Mouse (Mus musculus): Measurements from ENCODE around the gene Ndufa4.
"Not testable (repeated sequence)": the region's sequence is repeated elsewhere in the genome, so short reads cannot be mapped to it uniquely, and the experiment has no call there.

Gene Ndufa4

GRCm38 (mm10) chr6:11907269-11908032, at the start of gene Ndufa4, which contains the start of gene Phf14:
Gene Ndufa4, minus strand, starts transcription at chr6:11907497.
Gene Phf14, plus strand, starts transcription at chr6:11907809.
- peak; percentile 94 for DNase-seq

DNA sequence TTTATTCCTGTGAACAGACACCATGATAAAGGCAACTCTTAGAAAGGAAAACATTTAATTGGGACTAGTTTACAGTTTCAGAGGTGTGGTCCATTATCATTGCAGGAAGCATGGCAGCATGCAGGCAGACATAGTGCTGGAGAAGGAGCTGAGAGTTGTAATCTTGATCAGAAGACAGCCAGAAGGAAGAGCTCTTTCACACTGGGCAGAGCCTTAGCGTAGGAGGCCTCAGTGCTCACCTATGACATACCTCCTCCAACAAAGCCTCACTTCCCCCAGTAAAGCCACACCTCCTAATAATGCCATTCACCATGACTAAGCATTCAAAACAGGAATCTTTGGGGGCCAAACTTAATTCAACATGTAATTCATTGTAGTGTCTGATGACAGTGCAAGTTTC, 40.8 kb upstream of the Ndufa4 start:
- no peak for DNase-seq

- DNase-seq: no peak
Observed at GRCm38 (mm10) chr6:11942089-11942488, 34.8 kb upstream of the Ndufa4 start.

DNA sequence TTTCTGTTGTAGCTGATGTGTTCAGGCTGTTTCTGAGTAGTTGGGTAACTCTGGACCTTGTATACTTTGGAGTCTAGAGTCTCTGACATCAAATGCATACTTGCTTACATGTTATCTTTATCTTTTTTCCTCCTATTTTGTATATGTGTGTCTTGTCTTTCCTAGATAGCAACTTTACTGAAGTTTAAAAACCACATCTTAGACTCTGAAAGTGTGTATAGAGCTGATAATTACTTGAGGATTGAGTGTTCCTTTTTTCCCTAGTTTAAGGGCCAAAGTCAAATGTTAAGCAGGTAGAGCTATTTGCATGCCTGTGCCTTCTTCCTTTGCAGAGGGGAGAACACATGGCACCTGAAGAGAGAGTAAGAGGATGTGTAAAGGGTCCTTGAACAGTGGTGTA, 33.6 kb upstream of the Ndufa4 start:
- no peak for DNase-seq

DNA sequence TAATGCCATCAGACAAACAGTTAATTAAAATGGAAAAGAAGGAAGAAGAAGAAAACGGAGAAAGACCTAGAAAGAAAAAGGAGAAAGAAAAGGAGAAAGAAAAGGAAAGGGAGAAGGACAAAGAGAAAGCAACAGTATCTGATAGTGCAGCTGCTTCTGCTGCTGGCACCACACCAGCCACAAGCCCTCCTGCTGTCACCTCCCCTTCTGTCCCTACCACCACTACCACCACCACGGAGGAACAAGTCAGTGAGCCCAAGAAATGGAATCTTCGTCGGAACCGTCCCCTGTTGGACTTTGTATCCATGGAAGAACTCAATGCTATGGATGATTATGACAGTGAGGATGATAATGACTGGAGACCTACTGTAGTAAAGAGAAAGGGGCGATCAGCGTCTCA, 26.1 kb upstream of the Ndufa4 start:
- DNase-seq: no peak

DNA sequence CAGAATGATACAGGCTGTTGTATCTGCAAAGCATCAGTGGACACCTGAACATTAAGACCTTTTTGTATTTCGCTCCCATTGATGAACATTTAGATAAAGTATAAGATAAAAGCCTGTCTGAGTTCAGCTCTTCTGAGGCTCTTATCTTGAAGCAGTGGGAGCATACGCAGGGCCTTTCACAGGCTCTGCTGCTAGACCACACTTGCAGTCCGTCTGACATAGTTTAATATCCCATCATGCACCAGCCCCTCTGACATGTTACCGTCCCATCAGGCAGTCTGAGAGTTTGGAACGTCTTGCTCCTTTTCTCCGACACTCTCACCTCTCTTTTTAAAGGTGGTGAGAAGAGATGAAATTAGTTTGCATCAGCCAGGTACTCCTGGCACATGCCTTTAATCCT, 20.2 kb upstream of the Ndufa4 start:
- DNase-seq: no peak

DNA sequence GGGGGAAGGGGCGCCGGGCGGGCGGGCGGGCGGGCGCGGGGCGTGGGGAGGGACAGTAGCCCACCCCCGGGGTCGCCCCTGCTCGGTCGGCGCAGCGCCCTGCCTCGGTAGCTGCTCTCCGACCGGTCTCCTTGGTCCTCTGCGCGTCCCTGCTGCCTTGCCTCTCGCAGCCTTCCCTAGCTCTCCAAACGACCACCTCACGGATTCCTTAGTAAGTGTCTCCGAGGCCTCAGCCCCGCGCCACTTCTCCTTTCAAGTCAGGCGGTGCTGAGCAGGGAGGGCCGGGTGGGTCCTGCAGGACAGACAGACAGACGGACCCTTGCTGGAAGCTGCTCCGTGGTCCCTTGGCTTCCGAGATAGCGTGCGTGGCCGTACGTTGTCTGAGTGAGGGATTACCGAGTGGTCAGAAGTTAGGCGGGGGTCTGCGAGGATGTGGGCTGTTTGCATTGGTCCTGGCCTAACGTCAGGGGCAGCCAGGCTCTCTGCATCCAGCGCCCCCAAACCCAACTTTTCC, 18.8 kb upstream of the Ndufa4 start:
- peak; percentile 43 for DNase-seq

DNA sequence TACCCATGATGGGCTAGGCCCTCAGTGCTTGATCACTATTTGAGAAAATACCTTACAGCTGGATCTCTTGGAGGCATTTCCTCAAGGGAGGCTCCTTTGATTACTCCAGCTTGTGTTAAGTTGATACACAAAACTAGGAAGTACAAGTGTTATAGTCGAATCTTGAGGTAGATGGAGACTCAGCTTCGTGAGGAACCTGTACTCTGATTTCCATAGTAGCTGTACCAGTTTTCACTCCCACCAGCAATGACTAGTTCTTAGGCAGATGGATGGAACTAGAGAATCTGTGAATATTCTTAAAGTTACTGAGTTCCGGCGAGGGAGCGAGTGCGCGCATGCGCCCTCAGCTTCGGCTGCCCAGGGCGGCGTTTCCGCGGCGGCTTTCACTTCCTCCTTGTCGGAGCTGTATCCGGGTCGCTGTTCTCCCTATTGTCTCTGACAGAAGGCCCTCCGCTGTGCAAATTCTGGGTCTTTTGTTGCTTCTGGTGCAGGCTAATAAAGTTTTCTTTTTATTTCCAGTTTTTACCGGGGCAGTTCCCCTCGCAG, 18.3 kb upstream of the Ndufa4 start:
- peak; percentile 94 for DNase-seq

DNA sequence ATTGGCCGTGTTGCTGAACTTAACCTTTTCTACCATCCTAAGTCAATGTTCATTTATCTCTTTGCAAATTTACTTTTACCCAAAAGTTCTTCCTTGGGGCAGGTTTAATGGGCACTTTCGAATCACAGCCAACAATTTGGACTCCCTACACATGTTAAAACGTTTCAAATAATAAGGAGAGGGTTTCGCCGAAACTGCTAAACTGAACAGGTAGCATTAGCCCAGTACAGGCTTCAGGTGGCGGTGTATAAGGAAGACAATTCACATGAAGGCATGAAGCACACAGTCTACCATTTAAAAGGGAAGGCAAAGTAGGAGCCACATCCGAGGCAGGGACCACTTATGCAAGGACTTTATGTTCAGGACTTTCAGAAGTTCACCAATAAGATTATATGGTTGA, 873 bp upstream of the Ndufa4 start:
- no peak for DNase-seq

- no peak for DNase-seq
Observed at GRCm38 (mm10) chr6:11906890-11907268, 418 bp downstream of the Ndufa4 start.

- no peak for DNase-seq
Observed at GRCm38 (mm10) chr6:11900809-11901310, 6.4 kb downstream of the Ndufa4 start.

- DNase-seq: not testable (repeated sequence)
Observed at GRCm38 (mm10) chr6:11875364-11875763, 31.9 kb downstream of the Ndufa4 start.
